Mouse (Mus musculus): ENCODE data around the gene Olfr448. TPM values are rescaled to one million over a fixed set of nuclear protein-coding genes. Genes with fewer than 3 reads are reported as not detected.

Gene Olfr448
- not detected for total RNA-seq (2022)

GRCm38 (mm10) chr6:42890141-42890540 lies at the start of gene Olfr448:
Gene Olfr448, plus strand, starts transcription at chr6:42890441.
- DNase-seq (ENCODE audit: low spot score): no peak

- DNase-seq (ENCODE audit: low spot score): peak; percentile 45
These were observed 29.9 kb upstream of the Olfr448 start for GRCm38 (mm10) chr6:42860222-42860819.

GRCm38 (mm10) chr6:42869695-42870094 lies 20.5 kb upstream of the Olfr448 start:
- no peak for DNase-seq (ENCODE audit: low spot score)

- no peak for DNase-seq (ENCODE audit: low spot score)
These were observed 13.9 kb upstream of the Olfr448 start for GRCm38 (mm10) chr6:42876323-42876722.

DNA sequence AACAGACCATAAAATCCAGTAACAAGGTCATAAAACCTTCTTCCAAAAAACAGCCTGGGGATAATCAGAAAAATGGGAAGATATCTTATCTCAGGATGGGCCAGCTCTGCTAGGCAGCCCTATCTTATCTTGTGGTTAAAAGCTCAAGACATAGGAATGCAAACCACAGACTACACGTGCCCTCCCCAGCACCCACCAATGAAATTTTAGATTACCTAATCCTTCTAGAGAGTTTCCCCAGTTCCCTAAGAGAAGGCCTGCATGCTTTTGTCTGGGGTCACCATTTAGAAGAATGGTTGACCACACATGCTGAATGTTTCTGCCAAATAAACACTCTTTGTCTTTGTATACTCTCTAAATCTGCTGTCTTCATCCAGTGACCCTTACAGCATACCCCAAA lies 10.1 kb downstream of the Olfr448 start:
- DNase-seq (ENCODE audit: low spot score): no peak

GRCm38 (mm10) chr6:42908578-42908977 lies 18.3 kb downstream of the Olfr448 start, which contains the start of gene Olfr447:
Gene Olfr447, plus strand, starts transcription at chr6:42908878.
- no peak for DNase-seq (ENCODE audit: low spot score)

DNA sequence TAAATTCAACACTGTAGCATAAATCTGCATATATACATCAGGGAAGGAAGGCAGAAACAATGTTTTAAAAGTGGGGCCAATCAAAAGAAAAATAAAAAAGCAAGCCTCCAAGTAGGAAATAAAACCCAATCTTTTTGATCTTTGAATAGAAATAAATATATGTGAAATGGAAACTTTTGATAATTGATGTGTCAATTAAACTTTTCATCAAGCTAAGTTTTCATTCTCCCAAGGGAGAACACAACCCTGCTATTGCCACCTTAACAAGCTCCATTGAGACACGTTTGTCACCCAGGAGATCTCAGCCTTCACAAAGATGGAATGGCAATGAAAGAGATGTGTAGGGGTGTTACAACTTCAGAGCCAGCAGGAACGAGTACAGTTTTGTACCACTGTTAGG lies 30.8 kb downstream of the Olfr448 start, which contains the start of gene Olfr446:
Gene Olfr446 (plus strand): TSS at position 301 of the 400 bp plus-strand sequence.
- no peak for DNase-seq (ENCODE audit: low spot score)

Other genes with a start within 250 kb of the Olfr448 start
- 1 to 10 TPM; 3.1 to 4.0 (median 3.4) TPM for gene Tcaf2, start 245.2 kb upstream of the Olfr448 start, total RNA-seq (2022)
- 10 to 100 TPM in 1 of 4 experiments, 1 to 10 TPM in 3; 8.0 to 10.5 (median 9.3) TPM for gene Tcaf1, start 180.4 kb upstream of the Olfr448 start, total RNA-seq (2022)
- gene Olfr453, start 151.1 kb upstream of the Olfr448 start, total RNA-seq (2022): not detected
- not detected for gene Olfr38, start 134.0 kb upstream of the Olfr448 start, total RNA-seq (2022)
- gene Olfr452, start 105.3 kb upstream of the Olfr448 start, total RNA-seq (2022): not detected
- gene Olfr450, start 78.5 kb upstream of the Olfr448 start, total RNA-seq (2022): not detected
- not detected for gene Olfr449, start 56.1 kb upstream of the Olfr448 start, total RNA-seq (2022)
- gene Olfr447, start 18.4 kb downstream of the Olfr448 start, total RNA-seq (2022): not detected
- gene Olfr446, start 30.9 kb downstream of the Olfr448 start, total RNA-seq (2022): not detected
- gene Olfr444, start 58.6 kb downstream of the Olfr448 start, total RNA-seq (2022): not detected
- gene Olfr441, start 215.9 kb downstream of the Olfr448 start, total RNA-seq (2022): not detected